Mouse (Mus musculus) lung, postnatal 36 days (tissue): ENCODE results near the gene Lim2.

Experiments used
- DNase-seq: peaks from one replicate; pipeline ENCODE4 v3.0.0; 2022; ENCODE audit warnings: mixed read lengths

The Lim2 gene

GRCm38 (mm10) chr7:43447801-43448200 lies 20.3 kb downstream of the Lim2 start:
- peak; percentile 30 for DNase-seq

GRCm38 (mm10) chr7:43448246-43448645 lies 20.8 kb downstream of the Lim2 start:
- DNase-seq = peak; percentile 45

GRCm38 (mm10) chr7:43449811-43450210 lies 22.3 kb downstream of the Lim2 start:
- no peak for DNase-seq

GRCm38 (mm10) chr7:43451726-43452125 lies 24.3 kb downstream of the Lim2 start:
- peak; percentile 31 for DNase-seq

DNA sequence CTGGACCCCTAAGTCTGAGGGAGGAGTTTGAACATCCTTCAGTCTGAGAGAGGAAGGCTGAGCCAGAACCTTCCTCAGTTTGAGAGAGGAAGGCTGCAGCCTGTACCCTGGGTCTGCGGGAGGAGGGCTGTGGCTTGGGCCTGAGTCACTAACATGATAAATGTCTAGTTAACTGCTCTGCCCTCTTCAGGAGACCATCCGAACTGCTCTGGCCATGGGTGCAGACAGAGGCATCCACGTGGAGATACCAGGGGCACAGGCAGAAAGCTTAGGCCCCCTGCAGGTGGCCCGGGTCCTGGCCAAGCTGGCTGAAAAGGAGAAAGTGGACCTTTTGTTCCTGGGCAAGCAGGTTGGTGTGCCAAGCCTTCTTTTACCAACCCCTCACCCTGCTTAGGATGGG lies 25.1 kb downstream of the Lim2 start:
- DNase-seq = peak; percentile 42

DNA sequence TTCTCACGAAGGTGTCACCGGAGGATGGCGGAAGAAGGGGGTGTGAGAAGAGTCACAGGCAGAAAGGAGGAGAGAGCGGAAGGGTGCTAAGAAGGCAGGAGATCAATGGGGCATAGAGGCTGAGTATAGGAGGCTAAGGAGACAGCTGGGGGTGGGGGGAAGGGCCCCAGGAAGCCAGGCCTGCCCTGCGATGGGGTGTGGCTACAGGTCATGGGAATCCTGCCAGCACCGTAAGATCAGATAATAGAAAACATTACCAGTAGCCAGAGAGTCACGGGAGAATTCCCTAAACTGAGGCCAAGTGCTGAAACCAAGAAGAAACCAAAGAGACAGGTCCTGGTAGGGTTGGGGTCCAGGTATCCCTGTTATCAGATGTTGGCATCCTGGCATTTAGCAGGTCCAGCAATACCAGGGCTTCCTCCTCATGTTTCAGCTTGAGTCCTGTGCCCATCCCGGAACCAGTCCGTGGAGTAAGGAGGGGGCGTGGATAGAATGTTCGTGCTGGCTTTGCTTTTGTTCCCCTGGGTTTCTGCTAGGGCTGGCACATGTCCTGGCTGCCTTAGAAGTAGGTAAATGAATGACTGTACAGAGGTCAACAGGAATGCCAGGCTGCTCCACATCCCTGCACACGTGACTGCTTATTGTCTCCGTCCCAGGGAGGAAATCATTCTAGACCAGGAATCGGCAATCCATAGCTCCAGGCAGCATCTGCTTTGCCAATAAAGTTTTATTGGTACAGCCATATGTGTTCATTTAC lies 26.3 kb downstream of the Lim2 start:
- peak; percentile 57 for DNase-seq

GRCm38 (mm10) chr7:43454371-43454770 lies 26.9 kb downstream of the Lim2 start:
- peak; percentile 44 for DNase-seq

- no peak for DNase-seq
These were observed 35.4 kb downstream of the Lim2 start, which contains the start of gene Vsig10l for GRCm38 (mm10) chr7:43462851-43463250. Gene Vsig10l, plus strand, starts transcription at chr7:43463151.

- DNase-seq = no peak
These were observed 36.5 kb downstream of the Lim2 start for GRCm38 (mm10) chr7:43463976-43464375.

DNA sequence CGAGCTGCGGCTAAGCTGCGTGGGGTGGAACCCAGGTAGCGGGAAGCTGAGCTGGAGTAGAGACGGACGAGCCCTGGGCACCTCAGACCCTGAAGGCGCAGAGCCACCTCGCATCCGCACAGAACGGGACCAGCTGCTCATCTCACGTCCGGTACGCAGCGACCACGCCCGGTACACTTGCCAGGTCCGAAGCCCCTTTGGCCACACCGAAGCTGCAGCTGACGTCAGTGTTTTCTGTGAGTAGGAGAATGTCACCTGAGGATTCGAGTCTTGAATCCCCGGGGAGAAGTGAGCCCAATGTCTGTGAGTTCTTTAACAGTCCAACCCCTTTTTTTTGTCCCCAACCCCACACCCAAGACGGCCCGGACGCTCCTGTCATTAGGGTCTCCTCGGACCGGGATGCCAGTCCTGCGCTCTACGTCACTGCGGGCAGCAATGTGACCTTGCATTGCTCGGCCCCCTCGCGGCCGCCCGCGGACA lies 37.4 kb downstream of the Lim2 start:
- DNase-seq = peak; percentile 68

GRCm38 (mm10) chr7:43465344-43466098 lies 38.1 kb downstream of the Lim2 start:
- DNase-seq = peak; percentile 97

- DNase-seq = peak; percentile 91
These were observed 38.7 kb downstream of the Lim2 start for GRCm38 (mm10) chr7:43466099-43466694.

- peak; percentile 49 for DNase-seq
These were observed 42.9 kb downstream of the Lim2 start for GRCm38 (mm10) chr7:43470373-43470772.

- DNase-seq = peak; percentile 16
These were observed 48.2 kb downstream of the Lim2 start for GRCm38 (mm10) chr7:43475706-43476105.

DNA sequence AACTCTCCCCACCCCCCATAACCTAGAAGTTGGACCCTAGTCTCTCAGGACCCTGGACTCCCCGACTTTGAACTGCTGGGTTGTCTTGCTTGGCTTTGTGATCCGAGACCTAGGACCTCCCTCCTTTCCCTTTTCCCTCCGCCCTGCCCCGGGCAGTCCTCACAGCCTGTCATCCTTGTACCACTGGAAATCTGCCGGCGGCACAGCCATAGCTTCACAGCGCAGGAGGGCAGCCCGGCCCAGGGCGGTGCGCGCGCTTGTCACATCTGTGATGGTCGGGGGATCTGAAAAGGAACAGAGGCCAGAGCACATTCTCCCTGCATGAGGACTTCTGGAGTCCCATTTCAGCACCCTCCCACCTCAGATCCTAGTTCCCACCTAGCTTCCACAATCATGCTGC lies 48.9 kb downstream of the Lim2 start:
- no peak for DNase-seq

GRCm38 (mm10) chr7:43481191-43481590 lies 53.7 kb downstream of the Lim2 start:
- peak; percentile 47 for DNase-seq

GRCm38 (mm10) chr7:43482090-43482716 lies 54.7 kb downstream of the Lim2 start:
- no peak for DNase-seq

GRCm38 (mm10) chr7:43483236-43483635 lies 55.8 kb downstream of the Lim2 start:
- DNase-seq = no peak
